Mouse (Mus musculus) embryonic facial prominence, embryonic 13.5 days (tissue): ENCODE results near the gene Zfp354b. TPM values are rescaled to one million over a fixed set of nuclear protein-coding genes. Genes with fewer than 3 reads are reported as not detected.

Experiments
- ATAC-seq: fragments of 200-750 bp; cut with Nextera tagmentation; 2 replicates; pipeline ENCODE4 v1.8.0; 2017; ENCODE audit warnings: low read depth; ENCODE audit not compliant: insufficient number of reproducible peaks, insufficient read depth, low FRiP score, low TSS enrichment
- H3K27ac ChIP-seq: fragments of 300-500 bp; sonication (generic); 2 replicates; pipeline ENCODE4 v1.5.1; 2015; ENCODE audit warnings: moderate library complexity, mild to moderate bottlenecking, inconsistent platforms
- H3K27me3 ChIP-seq: fragments of 300-500 bp; sonication (generic); 2 replicates; pipeline ENCODE4 v1.6.1; 2015; ENCODE audit warnings: mild to moderate bottlenecking, inconsistent platforms
- H3K36me3 ChIP-seq: fragments of 300-500 bp; sonication (generic); 2 replicates; pipeline ENCODE4 v1.6.1; 2015; ENCODE audit warnings: mild to moderate bottlenecking, inconsistent platforms
- H3K4me1 ChIP-seq: fragments of 300-500 bp; sonication (generic); 2 replicates; pipeline ENCODE4 v1.6.1; 2015; ENCODE audit warnings: inconsistent platforms
- H3K4me2 ChIP-seq: fragments of 300-500 bp; sonication (generic); 2 replicates; pipeline ENCODE4 v1.6.1; 2015; ENCODE audit warnings: moderate library complexity, mild to moderate bottlenecking, inconsistent platforms
- H3K4me3 ChIP-seq: fragments of 300-500 bp; sonication (generic); 2 replicates; pipeline ENCODE4 v1.5.1; 2015; ENCODE audit warnings: mild to moderate bottlenecking, inconsistent platforms
- H3K9ac ChIP-seq: fragments of 300-500 bp; sonication (generic); 2 replicates; pipeline ENCODE4 v1.6.1; 2015; ENCODE audit warnings: mild to moderate bottlenecking, inconsistent platforms
- H3K9me3 ChIP-seq: fragments of 300-500 bp; sonication (generic); 2 replicates; pipeline ENCODE4 v1.6.1; 2016; ENCODE audit warnings: inconsistent platforms
- WGBS: fragments of 180-500 bp; shearing (Covaris S2); methylation state at CpG from one replicate; pipeline ENCODE4 v1.1.7; 2015; ENCODE audit warnings: mixed read lengths; 5-methylcytosine and 5-hydroxymethylcytosine counted together
- polyA plus RNA-seq: library from polyadenylated mRNA; unstranded; fragments of >200 nt; fragmentation: Nextera tagmentation; extraction: Ambion mirVana; gene quantifications from 2 replicates; pipeline ENCODE4 v1.2.1, GENCODE M21; 2015

Zfp354b gene
- polyA plus RNA-seq, 1 experiment from 2014 or later, result 1.4 TPM

DNA sequence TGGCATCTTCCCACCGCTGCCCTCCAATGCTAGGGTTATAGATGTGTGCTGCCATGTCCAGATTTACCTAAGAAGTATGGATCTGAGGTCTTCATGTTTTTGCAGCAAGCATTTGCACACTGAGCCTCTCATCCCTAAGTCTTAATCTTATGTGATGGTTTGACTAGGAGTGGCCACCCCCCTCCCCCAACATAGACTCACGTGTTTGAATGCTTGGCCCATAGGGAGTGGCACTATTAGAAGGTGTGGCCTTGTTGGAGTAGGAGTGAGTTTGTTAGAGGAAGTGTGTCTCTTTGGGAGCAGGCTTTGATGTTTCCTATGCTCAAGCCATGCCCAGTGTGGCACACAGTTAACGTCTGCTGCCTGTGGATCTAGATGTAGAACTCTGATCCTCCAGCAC, 52.8 kb downstream of the Zfp354b start:
- H3K4me2 ChIP-seq, result no peak overlapping the region
- no peaks in the 10 kb centered on the region for H3K4me1 ChIP-seq
- 86% methylated on average over 3 of the region's 3 CpGs for WGBS
- H3K9me3 ChIP-seq, result peaks cover 21% of the 10 kb centered on the region
- no peak overlapping the region for H3K27ac ChIP-seq
- no peak overlapping the region for H3K4me3 ChIP-seq
- peaks cover 96% of the 10 kb centered on the region for H3K36me3 ChIP-seq
- H3K27me3 ChIP-seq, result no peaks in the 10 kb centered on the region
- no peak overlapping the region for H3K9ac ChIP-seq
- no peak for ATAC-seq

Other genes starting within 250 kb of the Zfp354b start
- gene Zfp354c, start 103.9 kb downstream of the Zfp354b start, polyA plus RNA-seq, result 51.3 and 53.0 TPM in 2 replicates
- 0.73 and 0.77 TPM in 2 replicates for gene Zfp879, start 90.1 kb downstream of the Zfp354b start, polyA plus RNA-seq
- not detected in 2 replicates for gene Grm6, start 80.9 kb downstream of the Zfp354b start, polyA plus RNA-seq
- gene Zfp454, start 44.0 kb downstream of the Zfp354b start, polyA plus RNA-seq, result 12.3 and 13.3 TPM in 2 replicates
- gene Zfp2, start 15.5 kb downstream of the Zfp354b start, polyA plus RNA-seq, result 13.3 and 15.3 TPM in 2 replicates
- gene 4933414I15Rik, start 12.1 kb upstream of the Zfp354b start, polyA plus RNA-seq, result not detected in 2 replicates
- gene Prop1, start 22.1 kb upstream of the Zfp354b start, polyA plus RNA-seq, result not detected in 2 replicates
- not detected in 2 replicates for gene Olfr1378, start 34.9 kb upstream of the Zfp354b start, polyA plus RNA-seq
- gene Olfr1377, start 50.3 kb upstream of the Zfp354b start, polyA plus RNA-seq, result not detected in 2 replicates
- not detected in 2 replicates for gene Olfr51, start 72.0 kb upstream of the Zfp354b start, polyA plus RNA-seq
- not detected in 2 replicates for gene Olfr54, start 82.6 kb upstream of the Zfp354b start, polyA plus RNA-seq
- not detected in 2 replicates for gene Olfr1375, start 116.5 kb upstream of the Zfp354b start, polyA plus RNA-seq
- 8.7 and 11.8 TPM in 2 replicates for gene Zfp354a, start 127.6 kb upstream of the Zfp354b start, polyA plus RNA-seq